In genomic region chr15:96254356-96254755, GRCm38 (mm10) we compare ENCODE assay signal across 8 mouse cellular contexts. TPM values are rescaled to one million over a fixed set of nuclear protein-coding genes. Genes with fewer than 3 reads are reported as not detected.
DNase-seq lines count a peak whose midpoint lies in the region; ATAC-seq and TF ChIP-seq lines count a peak whose summit lies in the region.

No protein-coding gene starts in this region.

- no peak for TF ChIP-seq CTCF in lung, embryonic 14.5 days (IDR thresholded peaks at IDR 0.05; ENCODE audit: low read depth)

- H3K27me3 ChIP-seq in lung, embryonic 14.5 days (ENCODE audit: insufficient read depth, low read length) = no peaks in the 10 kb centered on the region
- H3K27me3 ChIP-seq in embryonic facial prominence, embryonic 15.5 days = no peaks in the 10 kb centered on the region
- H3K27me3 ChIP-seq in limb, embryonic 10.5 days (ENCODE audit: low read depth, poor library complexity, severe bottlenecking) = peaks cover 10% of the 10 kb centered on the region; the same call in 1 of the 2 replicates
- H3K27me3 ChIP-seq in neural tube, embryonic 15.5 days (replicated peaks) = no peaks in the 10 kb centered on the region

- peak; percentile 42 for DNase-seq in lung, embryonic 14.5 days
- no peak for DNase-seq in lung, postnatal 25 days (ENCODE audit: low spot score)
- peak; percentile 43 for DNase-seq in limb, embryonic 10.5 days (ENCODE audit: low spot score)
- no peak for DNase-seq in cerebellum, adult 9-11 months
- DNase-seq in frontal cortex, postnatal 25 days (ENCODE audit: low spot score in 2 of 2) = no peak
- no peak for DNase-seq in left cerebral cortex, adult 8-10 months (ENCODE audit: low spot score in 2 of 2)

- H3K4me1 ChIP-seq in lung, embryonic 14.5 days (ENCODE audit: insufficient read depth) = no peaks in the 10 kb centered on the region
- 0 out of 2 replicates have a peak, but pooled peaks cover 4% of the 10 kb centered on the region for H3K4me1 ChIP-seq in embryonic facial prominence, embryonic 15.5 days
- H3K4me1 ChIP-seq in limb, embryonic 10.5 days = peaks cover 17% of the 10 kb centered on the region
- H3K4me1 ChIP-seq in neural tube, embryonic 15.5 days = peaks cover 10% of the 10 kb centered on the region

- ATAC-seq in lung, embryonic 14.5 days (ENCODE audit: insufficient read depth) = no peak
- no peak for ATAC-seq in embryonic facial prominence, embryonic 15.5 days (ENCODE audit: insufficient number of reproducible peaks, low FRiP score, low TSS enrichment, low read depth)
- ATAC-seq in neural tube, embryonic 15.5 days (ENCODE audit: low FRiP score) = no peak

- no peaks in the 10 kb centered on the region for H3K36me3 ChIP-seq in lung, embryonic 14.5 days (ENCODE audit: insufficient read depth)
- no peaks in the 10 kb centered on the region for H3K36me3 ChIP-seq in embryonic facial prominence, embryonic 15.5 days
- H3K36me3 ChIP-seq in limb, embryonic 10.5 days = no peaks in the 10 kb centered on the region
- no peaks in the 10 kb centered on the region for H3K36me3 ChIP-seq in neural tube, embryonic 15.5 days

- peak overlapping the region; percentile 30; the same call in 1 of the 2 replicates for H3K4me3 ChIP-seq in lung, embryonic 14.5 days (ENCODE audit: low read depth, low read length)
- peak overlapping the region; percentile 32 for H3K4me3 ChIP-seq in embryonic facial prominence, embryonic 15.5 days (replicated peaks)
- peak overlapping the region; percentile 44 for H3K4me3 ChIP-seq in limb, embryonic 10.5 days
- H3K4me3 ChIP-seq in neural tube, embryonic 15.5 days (replicated peaks) = peak overlapping the region; percentile 30

- H3K9ac ChIP-seq in lung, embryonic 14.5 days = peak overlapping the region; percentile 33
- H3K9ac ChIP-seq in embryonic facial prominence, embryonic 15.5 days = no peak overlapping the region
- 0 out of 2 replicates have a peak overlapping the region, but pooled peaks have one; percentile 15 for H3K9ac ChIP-seq in neural tube, embryonic 15.5 days (replicated peaks)

- H3K4me2 ChIP-seq in lung, embryonic 14.5 days = peak overlapping the region; percentile 65
- H3K4me2 ChIP-seq in embryonic facial prominence, embryonic 15.5 days (replicated peaks) = peak overlapping the region; percentile 50
- H3K4me2 ChIP-seq in neural tube, embryonic 15.5 days = peak overlapping the region; percentile 62

- H3K9me3 ChIP-seq in lung, embryonic 14.5 days (ENCODE audit: low read depth, low read length) = no peaks in the 10 kb centered on the region
- H3K9me3 ChIP-seq in embryonic facial prominence, embryonic 15.5 days (replicated peaks) = no peaks in the 10 kb centered on the region
- H3K9me3 ChIP-seq in limb, embryonic 10.5 days (replicated peaks) = no peaks in the 10 kb centered on the region
- no peaks in the 10 kb centered on the region for H3K9me3 ChIP-seq in neural tube, embryonic 15.5 days (replicated peaks)

- 2% methylated on average over 17 of the region's 17 CpGs for WGBS in lung, embryonic 14.5 days
- WGBS in embryonic facial prominence, embryonic 15.5 days = 2% methylated on average over 17 of the region's 17 CpGs
- 11% methylated on average over 17 of the region's 17 CpGs for WGBS in limb, embryonic 10.5 days
- 1% methylated on average over 17 of the region's 17 CpGs for WGBS in neural tube, embryonic 15.5 days

- H3K27ac ChIP-seq in lung, embryonic 14.5 days (ENCODE audit: low read depth) = no peak overlapping the region
- H3K27ac ChIP-seq in embryonic facial prominence, embryonic 15.5 days (replicated peaks) = no peak overlapping the region
- peak overlapping the region; percentile 30; the same call in 1 of the 2 replicates for H3K27ac ChIP-seq in limb, embryonic 10.5 days
- no peak overlapping the region for H3K27ac ChIP-seq in neural tube, embryonic 15.5 days (replicated peaks)

RNA-seq across cellular contexts. Expression of gene Arid2, which starts 33.0 kb away (rescaled TPM):
- 30.3 and 31.6 TPM in 2 replicates for polyA plus RNA-seq in lung, embryonic 14.5 days (2014; fragmentation: Nextera tagmentation; extraction: Ambion mirVana)
- 21.3 and 22.8 TPM in 2 replicates for polyA plus RNA-seq in embryonic facial prominence, embryonic 15.5 days (2015; fragmentation: Nextera tagmentation; extraction: Ambion mirVana)
- polyA plus RNA-seq in limb, embryonic 10.5 days (2016; fragmentation: Nextera tagmentation; extraction: Ambion mirVana) = 29.5 and 34.9 TPM in 2 replicates
- polyA plus RNA-seq in neural tube, embryonic 15.5 days (2015; fragmentation: Nextera tagmentation; extraction: Ambion mirVana) = 15.9 and 18.1 TPM in 2 replicates
- 10 to 100 TPM; 28.3 to 35.3 (median 31.5) TPM for total RNA-seq in left cerebral cortex, adult 8-10 months (2022)

Comparison
In these comparisons a context has a peak if more than half of its experiments do, and no peak if none do; other contexts are left out.
1. DNase-seq: peak in lung, embryonic 14.5 days (single experiment) and limb, embryonic 10.5 days (single experiment); none in lung, postnatal 25 days (single experiment), cerebellum, adult 9-11 months (single experiment), frontal cortex, postnatal 25 days (0 of 2) and left cerebral cortex, adult 8-10 months (0 of 2).
2. Peak in every context shown above with its lines, with median percentiles within 50 percentile points of each other: H3K4me2 ChIP-seq and H3K4me3 ChIP-seq.